Mouse (Mus musculus) heart, postnatal 0 days (tissue): Measurements from ENCODE around the gene Itgb5.

Experiments used
- CTCF ChIP-seq: IDR thresholded peaks from 2 replicates; pipeline ENCODE4 v1.5.1; 2016; ENCODE audit warnings: antibody characterized with exemption, control low read depth, low read depth
- EP300 ChIP-seq: IDR thresholded peaks from 2 replicates; pipeline ENCODE4 v1.6.1; 2016; ENCODE audit warnings: antibody characterized with exemption, low read depth

GRCm38 (mm10) chr16:33947664-33948571, 118.5 kb downstream of the Itgb5 start:
- no peak for TF ChIP-seq EP300
- no peak for TF ChIP-seq CTCF
